Mouse (Mus musculus) heart, postnatal 25 days (tissue): ENCODE measurements around the gene Celf2. TPM values are rescaled to one million over a fixed set of nuclear protein-coding genes. Genes with fewer than 3 reads are reported as not detected.

Experiments used
- DNase-seq: peaks from one replicate; pipeline ENCODE4 v3.0.0; 2022; ENCODE audit warnings: low spot score
- intact Hi-C: fragments of 180-260 bp; cut with DNase I; formaldehyde crosslinking; loops from one replicate; pipeline ENCODE4 v1.15.1; 2025
- total RNA-seq, 2 experiments: library from RNA; stranded (reverse); gene quantifications; 2 replicates each; pipeline ENCODE4 v1.2.3; 2021

Gene Celf2
- total RNA-seq, 2 experiments from 2014 or later: 63.1 to 72.7 TPM

- intact Hi-C loops: no loop called here
- no peak for DNase-seq
Measured at GRCm38 (mm10) chr2:7051090-7051489, 458.3 kb downstream of the Celf2 start.

GRCm38 (mm10) chr2:7046155-7046554, 463.2 kb downstream of the Celf2 start:
- intact Hi-C loops: no loop called here
- no peak for DNase-seq

- no peak for DNase-seq
- intact Hi-C loops: no loop called here
Measured at GRCm38 (mm10) chr2:7045531-7045930, 463.8 kb downstream of the Celf2 start.

GRCm38 (mm10) chr2:7043770-7044459, 465.4 kb downstream of the Celf2 start:
- no peak for DNase-seq
- intact Hi-C loops: no loop called here

GRCm38 (mm10) chr2:7040940-7041339, 468.4 kb downstream of the Celf2 start:
- no peak for DNase-seq
- intact Hi-C loops: no loop called here

GRCm38 (mm10) chr2:7038991-7039390, 470.4 kb downstream of the Celf2 start:
- intact Hi-C loops: no loop called here
- no peak for DNase-seq

- intact Hi-C loops: no loop called here
- DNase-seq: no peak
Measured at GRCm38 (mm10) chr2:7031389-7031788, 478.0 kb downstream of the Celf2 start.

- no peak for DNase-seq
- intact Hi-C loops: no loop called here
Measured at GRCm38 (mm10) chr2:7026737-7027136, 482.6 kb downstream of the Celf2 start.

- DNase-seq: peak; percentile 17
- intact Hi-C loops: no loop called here
Measured at GRCm38 (mm10) chr2:7025594-7025993, 483.8 kb downstream of the Celf2 start.

- intact Hi-C loops: no loop called here
- no peak for DNase-seq
Measured at GRCm38 (mm10) chr2:7022184-7022583, 487.2 kb downstream of the Celf2 start.

- no peak for DNase-seq
- intact Hi-C loops: no loop called here
Measured at GRCm38 (mm10) chr2:7017384-7018113, 491.8 kb downstream of the Celf2 start.

GRCm38 (mm10) chr2:7013126-7013525, 496.2 kb downstream of the Celf2 start:
- DNase-seq: peak; percentile 50
- intact Hi-C loops: no loop called here

GRCm38 (mm10) chr2:7006816-7007215, 502.5 kb downstream of the Celf2 start:
- intact Hi-C loops: no loop called here
- no peak for DNase-seq

GRCm38 (mm10) chr2:7001967-7002366, 507.4 kb downstream of the Celf2 start:
- intact Hi-C loops: no loop called here
- no peak for DNase-seq

- no peak for DNase-seq
- intact Hi-C loops: no loop called here
Measured at GRCm38 (mm10) chr2:6991010-6991421, 518.3 kb downstream of the Celf2 start.

GRCm38 (mm10) chr2:6985706-6986105, 523.7 kb downstream of the Celf2 start:
- no peak for DNase-seq
- intact Hi-C loops: no loop called here

GRCm38 (mm10) chr2:6983902-6984301, 525.5 kb downstream of the Celf2 start:
- intact Hi-C loops: no loop called here
- no peak for DNase-seq

GRCm38 (mm10) chr2:6976300-6976699, 533.1 kb downstream of the Celf2 start:
- no peak for DNase-seq
- intact Hi-C loops: no loop called here

- no peak for DNase-seq
- intact Hi-C loops: no loop called here
Measured at GRCm38 (mm10) chr2:6969228-6969627, 540.1 kb downstream of the Celf2 start.

GRCm38 (mm10) chr2:6965243-6965642, 544.1 kb downstream of the Celf2 start:
- intact Hi-C loops: no loop called here
- no peak for DNase-seq

GRCm38 (mm10) chr2:6950702-6951101, 558.7 kb downstream of the Celf2 start:
- DNase-seq: no peak
- intact Hi-C loops: no loop called here
